Mouse (Mus musculus): Measurements from ENCODE around the gene H2-Ab1. TPM values are rescaled to one million over a fixed set of nuclear protein-coding genes. Genes with fewer than 3 reads are reported as not detected.
A peak's percentile ranks its signal among the peaks of the same experiment; 100 is the strongest.

The H2-Ab1 gene
- polyA plus RNA-seq, 1 experiment from 2014 or later = 4.5 TPM

GRCm38 (mm10) chr17:34300691-34301566 lies 43.4 kb downstream of the H2-Ab1 start:
- no peaks in the 10 kb centered on the region for H3K36me3 ChIP-seq (ENCODE audit: control insufficient read depth, insufficient read depth, low read length)
- no peak overlapping the region for H3K4me3 ChIP-seq (ENCODE audit: low read depth, low read length)
- ATAC-seq (ENCODE audit: insufficient read depth, low FRiP score, low TSS enrichment) (no peak), DNase-seq (ENCODE audit: low spot score) (no peak)
- no peak overlapping the region for H3K27ac ChIP-seq (ENCODE audit: low read depth, low read length)
- 72% methylated on average over 23 of the region's 23 CpGs for WGBS
- no peak overlapping the region for H3K9ac ChIP-seq (ENCODE audit: low read length)
- H3K9me3 ChIP-seq (ENCODE audit: control insufficient read depth, low read length) = no peaks in the 10 kb centered on the region
- H3K4me1 ChIP-seq (ENCODE audit: control insufficient read depth, insufficient read depth, low read length) = no peaks in the 10 kb centered on the region
- H3K4me2 ChIP-seq (ENCODE audit: low read depth) = no peak overlapping the region
- H3K27me3 ChIP-seq (ENCODE audit: control insufficient read depth, insufficient read depth, low read length) = no peaks in the 10 kb centered on the region

GRCm38 (mm10) chr17:34301670-34302190 lies 44.2 kb downstream of the H2-Ab1 start:
- Histone ChIP-seq H3K9me3 (ENCODE audit: control insufficient read depth, low read length) (no peaks in the 10 kb centered on the region), H3K4me3 (ENCODE audit: low read depth, low read length) (no peak overlapping the region), H3K27ac (ENCODE audit: low read depth, low read length) (no peak overlapping the region), H3K27me3 (ENCODE audit: control insufficient read depth, insufficient read depth, low read length) (no peaks in the 10 kb centered on the region), H3K4me1 (ENCODE audit: control insufficient read depth, insufficient read depth, low read length) (no peaks in the 10 kb centered on the region), H3K9ac (ENCODE audit: low read length) (no peak overlapping the region), H3K4me2 (ENCODE audit: low read depth) (no peak overlapping the region), H3K36me3 (ENCODE audit: control insufficient read depth, insufficient read depth, low read length) (no peaks in the 10 kb centered on the region)
- WGBS = 79% methylated on average over 4 of the region's 4 CpGs
- no peak for ATAC-seq (ENCODE audit: insufficient read depth, low FRiP score, low TSS enrichment)
- DNase-seq (ENCODE audit: low spot score) = no peak

- H3K4me3 ChIP-seq (ENCODE audit: low read depth, low read length) = no peak overlapping the region
- no peaks in the 10 kb centered on the region for H3K36me3 ChIP-seq (ENCODE audit: control insufficient read depth, insufficient read depth, low read length)
- no peak overlapping the region for H3K4me2 ChIP-seq (ENCODE audit: low read depth)
- no peak overlapping the region for H3K9ac ChIP-seq (ENCODE audit: low read length)
- ATAC-seq (ENCODE audit: insufficient read depth, low FRiP score, low TSS enrichment) = no peak
- no peaks in the 10 kb centered on the region for H3K27me3 ChIP-seq (ENCODE audit: control insufficient read depth, insufficient read depth, low read length)
- WGBS = 85% methylated on average over 2 of the region's 2 CpGs
- H3K4me1 ChIP-seq (ENCODE audit: control insufficient read depth, insufficient read depth, low read length) = no peaks in the 10 kb centered on the region
- no peaks in the 10 kb centered on the region for H3K9me3 ChIP-seq (ENCODE audit: control insufficient read depth, low read length)
- no peak overlapping the region for H3K27ac ChIP-seq (ENCODE audit: low read depth, low read length)
- DNase-seq (ENCODE audit: low spot score) = no peak
Measured at GRCm38 (mm10) chr17:34303789-34304188, 46.3 kb downstream of the H2-Ab1 start.

GRCm38 (mm10) chr17:34304751-34305150 lies 47.3 kb downstream of the H2-Ab1 start:
- no peaks in the 10 kb centered on the region for H3K27me3 ChIP-seq (ENCODE audit: control insufficient read depth, insufficient read depth, low read length)
- H3K9ac ChIP-seq (ENCODE audit: low read length) = no peak overlapping the region
- H3K4me1 ChIP-seq (ENCODE audit: control insufficient read depth, insufficient read depth, low read length) = no peaks in the 10 kb centered on the region
- no peaks in the 10 kb centered on the region for H3K36me3 ChIP-seq (ENCODE audit: control insufficient read depth, insufficient read depth, low read length)
- H3K9me3 ChIP-seq (ENCODE audit: control insufficient read depth, low read length) = no peaks in the 10 kb centered on the region
- DNase-seq (ENCODE audit: low spot score) = peak; percentile 51
- no peak overlapping the region for H3K27ac ChIP-seq (ENCODE audit: low read depth, low read length)
- no peak overlapping the region for H3K4me3 ChIP-seq (ENCODE audit: low read depth, low read length)
- 16% methylated on average over 4 of the region's 4 CpGs for WGBS
- H3K4me2 ChIP-seq (ENCODE audit: low read depth) = no peak overlapping the region
- ATAC-seq (ENCODE audit: insufficient read depth, low FRiP score, low TSS enrichment) = no peak

- no peak within 1 kb of the TSS for H3K4me3 ChIP-seq (ENCODE audit: low read depth, low read length)
- no peaks in the 10 kb centered on the region for H3K36me3 ChIP-seq (ENCODE audit: control insufficient read depth, insufficient read depth, low read length)
- H3K9me3 ChIP-seq (ENCODE audit: control insufficient read depth, low read length) = no peaks in the 10 kb centered on the region
- DNase-seq (ENCODE audit: low spot score) (peak; percentile 75), ATAC-seq (ENCODE audit: insufficient read depth, low FRiP score, low TSS enrichment) (peak; percentile 74)
- no peak within 1 kb of the TSS for H3K4me2 ChIP-seq (ENCODE audit: low read depth)
- H3K27me3 ChIP-seq (ENCODE audit: control insufficient read depth, insufficient read depth, low read length) = no peaks in the 10 kb centered on the region
- no peak within 1 kb of the TSS for H3K9ac ChIP-seq (ENCODE audit: low read length)
- no peaks in the 10 kb centered on the region for H3K4me1 ChIP-seq (ENCODE audit: control insufficient read depth, insufficient read depth, low read length)
- H3K27ac ChIP-seq (ENCODE audit: low read depth, low read length) = no peak within 1 kb of the TSS
Measured at GRCm38 (mm10) chr17:34305380-34306030, 48.0 kb downstream of the H2-Ab1 start, which contains the start of gene H2-Eb1. H2-Eb1 (plus strand) TSS chr17:34305867.

GRCm38 (mm10) chr17:34306407-34306806 lies 48.9 kb downstream of the H2-Ab1 start:
- Histone ChIP-seq H3K9me3 (ENCODE audit: control insufficient read depth, low read length) (no peaks in the 10 kb centered on the region), H3K4me3 (ENCODE audit: low read depth, low read length) (no peak overlapping the region), H3K27me3 (ENCODE audit: control insufficient read depth, insufficient read depth, low read length) (no peaks in the 10 kb centered on the region), H3K4me1 (ENCODE audit: control insufficient read depth, insufficient read depth, low read length) (no peaks in the 10 kb centered on the region), H3K36me3 (ENCODE audit: control insufficient read depth, insufficient read depth, low read length) (no peaks in the 10 kb centered on the region), H3K9ac (ENCODE audit: low read length) (no peak overlapping the region), H3K27ac (ENCODE audit: low read depth, low read length) (no peak overlapping the region), H3K4me2 (ENCODE audit: low read depth) (no peak overlapping the region)
- ATAC-seq (ENCODE audit: insufficient read depth, low FRiP score, low TSS enrichment) (no peak), DNase-seq (ENCODE audit: low spot score) (no peak)
- 73% methylated on average over 2 of the region's 2 CpGs for WGBS

GRCm38 (mm10) chr17:34307216-34307615 lies 49.7 kb downstream of the H2-Ab1 start:
- Histone ChIP-seq H3K9me3 (ENCODE audit: control insufficient read depth, low read length) (no peaks in the 10 kb centered on the region), H3K9ac (ENCODE audit: low read length) (no peak overlapping the region), H3K27ac (ENCODE audit: low read depth, low read length) (no peak overlapping the region), H3K27me3 (ENCODE audit: control insufficient read depth, insufficient read depth, low read length) (no peaks in the 10 kb centered on the region), H3K36me3 (ENCODE audit: control insufficient read depth, insufficient read depth, low read length) (no peaks in the 10 kb centered on the region), H3K4me2 (ENCODE audit: low read depth) (no peak overlapping the region), H3K4me3 (ENCODE audit: low read depth, low read length) (no peak overlapping the region), H3K4me1 (ENCODE audit: control insufficient read depth, insufficient read depth, low read length) (no peaks in the 10 kb centered on the region)
- DNase-seq (ENCODE audit: low spot score) (no peak), ATAC-seq (ENCODE audit: insufficient read depth, low FRiP score, low TSS enrichment) (no peak)

- no peak overlapping the region for H3K27ac ChIP-seq (ENCODE audit: low read depth, low read length)
- no peaks in the 10 kb centered on the region for H3K36me3 ChIP-seq (ENCODE audit: control insufficient read depth, insufficient read depth, low read length)
- DNase-seq (ENCODE audit: low spot score) (no peak), ATAC-seq (ENCODE audit: insufficient read depth, low FRiP score, low TSS enrichment) (no peak)
- H3K9ac ChIP-seq (ENCODE audit: low read length) = no peak overlapping the region
- no peak overlapping the region for H3K4me2 ChIP-seq (ENCODE audit: low read depth)
- H3K4me3 ChIP-seq (ENCODE audit: low read depth, low read length) = no peak overlapping the region
- 80% methylated on average over 4 of the region's 4 CpGs for WGBS
- H3K9me3 ChIP-seq (ENCODE audit: control insufficient read depth, low read length) = no peaks in the 10 kb centered on the region
- H3K27me3 ChIP-seq (ENCODE audit: control insufficient read depth, insufficient read depth, low read length) = no peaks in the 10 kb centered on the region
- H3K4me1 ChIP-seq (ENCODE audit: control insufficient read depth, insufficient read depth, low read length) = no peaks in the 10 kb centered on the region
Measured at GRCm38 (mm10) chr17:34308161-34308560, 50.7 kb downstream of the H2-Ab1 start.

Measured in neural tube, embryonic 11.5 days (tissue).